Mouse (Mus musculus) thymus, postnatal 14 days (tissue): ENCODE results near the gene Ust.
A peak's percentile ranks its signal among the peaks of the same experiment; 100 is the strongest.
"Not testable (repeated sequence)": the region's sequence is repeated elsewhere in the genome, so short reads cannot be mapped to it uniquely, and the experiment has no call there.

ENCODE experiments used
- DNase-seq: peaks from one replicate; pipeline ENCODE4 v3.0.0; 2021

The Ust gene

DNA sequence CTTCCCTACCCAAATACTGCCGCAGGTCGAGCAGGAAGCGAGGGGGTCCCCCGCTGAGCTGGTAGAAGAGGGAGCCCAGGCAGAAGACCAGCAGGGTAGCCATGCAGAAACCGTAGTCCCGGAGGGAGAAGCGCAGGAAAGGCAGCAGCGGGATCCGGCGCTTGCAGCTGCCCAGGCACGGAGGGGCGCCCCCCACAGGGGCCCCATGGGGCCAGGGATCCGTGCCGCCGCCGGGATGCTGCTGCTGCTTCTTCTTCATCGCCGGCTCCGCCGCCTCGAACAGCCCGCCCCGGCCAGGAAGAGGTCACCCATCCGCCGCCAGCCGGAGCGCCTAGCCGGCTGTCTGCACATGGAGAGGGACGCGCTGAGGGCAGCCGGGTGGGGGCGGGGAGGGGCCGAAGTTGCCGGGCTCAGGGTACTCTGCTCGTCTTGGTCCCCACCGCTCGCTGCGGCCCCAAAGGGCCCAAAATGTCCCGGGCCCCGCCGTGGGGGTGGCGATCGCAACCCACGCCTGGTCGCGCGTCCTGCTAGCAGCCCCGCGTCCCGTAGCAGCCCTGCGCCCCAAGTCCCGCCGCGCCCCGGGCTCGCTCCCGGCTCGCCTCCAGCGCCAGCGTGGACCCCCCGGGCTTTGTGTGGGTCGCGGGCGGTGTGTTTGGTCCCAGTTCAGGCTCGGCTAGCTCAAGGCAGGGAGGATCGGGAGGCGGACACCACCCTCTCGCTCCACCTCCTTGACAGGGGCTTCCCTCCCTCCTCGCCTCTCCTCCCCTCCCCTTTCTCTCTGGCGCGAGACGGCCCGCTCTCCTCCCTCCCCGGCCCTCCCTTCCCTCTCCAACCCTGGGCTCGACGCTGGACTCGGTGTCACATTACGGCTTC, at the start of gene Ust:
TSS of gene Ust (minus strand) at position 685 of the 873 bp plus-strand sequence.
- peak; percentile 47 for DNase-seq

DNA sequence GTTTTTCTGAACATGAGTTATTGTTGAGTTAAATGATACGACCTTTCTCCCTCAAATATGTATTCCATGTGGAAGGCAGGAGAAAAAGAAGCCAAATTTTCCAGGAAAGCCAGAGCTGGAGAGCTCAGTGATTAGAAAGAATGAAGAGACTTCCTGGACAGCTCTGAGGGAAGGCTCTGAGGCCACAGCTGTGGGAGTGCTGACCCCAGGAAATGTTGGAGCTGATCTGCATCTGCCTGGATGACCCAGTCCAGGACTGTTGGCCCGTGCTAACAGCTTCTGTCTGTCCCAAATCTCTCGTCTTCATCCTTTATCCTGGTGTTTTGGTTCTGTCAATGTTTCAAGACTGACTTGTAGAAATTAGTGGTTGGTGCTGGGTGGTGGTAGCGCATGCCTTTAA, 42.7 kb upstream of the Ust start:
- no peak for DNase-seq

DNA sequence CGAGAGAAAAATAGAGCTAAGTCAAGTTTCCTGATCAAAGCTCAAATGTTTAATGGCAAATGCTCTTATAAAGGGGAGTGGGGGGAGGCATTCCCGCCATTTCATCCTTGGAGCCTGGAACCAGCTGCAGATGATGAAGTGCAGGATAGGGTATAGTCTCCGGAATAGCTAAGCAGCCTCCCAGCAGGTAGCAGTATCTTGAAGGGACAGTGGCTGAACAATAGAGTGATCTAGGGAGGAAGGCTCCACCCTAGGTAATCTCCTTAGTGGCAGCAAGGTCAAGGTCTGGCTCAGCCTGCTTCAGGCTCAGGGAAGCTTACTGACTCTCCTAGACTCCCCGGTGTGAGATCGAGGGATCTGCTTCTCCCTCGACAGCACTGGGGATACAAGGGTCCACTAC, 40.9 kb upstream of the Ust start:
- DNase-seq = not testable (repeated sequence)

DNA sequence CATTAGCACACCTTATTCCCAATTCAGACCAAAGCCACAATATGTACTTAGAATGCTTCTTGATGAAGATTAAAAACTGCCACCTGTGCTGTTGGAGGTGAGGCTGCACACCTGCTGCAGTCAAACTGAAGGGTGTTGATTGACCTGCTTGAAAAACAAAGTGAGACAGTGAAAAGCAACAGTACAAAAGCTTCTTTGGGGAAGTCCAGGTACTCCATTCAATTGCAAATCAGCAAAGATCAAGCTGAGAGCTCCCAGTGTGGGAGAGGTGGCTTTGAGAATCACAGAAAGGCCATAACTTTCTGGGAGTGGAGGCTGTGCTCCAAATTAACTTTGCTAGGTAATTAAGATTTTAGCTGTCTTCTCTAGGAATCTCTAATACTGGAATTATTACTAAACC, 33.6 kb upstream of the Ust start:
- not testable (repeated sequence) for DNase-seq

DNA sequence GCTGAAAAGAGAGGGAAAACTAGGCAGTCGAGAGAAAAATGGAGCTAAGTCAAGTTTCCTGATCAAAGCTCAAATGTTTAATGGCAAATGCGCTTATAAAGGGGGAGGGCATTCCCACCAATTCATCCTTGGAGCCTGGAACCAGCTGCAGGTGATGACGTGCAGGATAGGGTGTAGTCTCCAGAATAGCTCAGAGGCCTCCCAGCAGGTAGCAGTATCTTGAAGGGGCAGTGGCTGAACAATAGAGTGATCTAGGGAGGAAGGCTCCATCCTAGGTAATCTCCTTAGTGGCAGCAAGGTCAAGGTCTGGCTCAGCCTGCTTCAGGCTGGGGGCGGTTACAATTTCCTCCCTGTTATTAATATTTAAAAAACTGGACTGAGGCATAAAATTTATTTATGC, 33.0 kb upstream of the Ust start:
- not testable (repeated sequence) for DNase-seq

DNA sequence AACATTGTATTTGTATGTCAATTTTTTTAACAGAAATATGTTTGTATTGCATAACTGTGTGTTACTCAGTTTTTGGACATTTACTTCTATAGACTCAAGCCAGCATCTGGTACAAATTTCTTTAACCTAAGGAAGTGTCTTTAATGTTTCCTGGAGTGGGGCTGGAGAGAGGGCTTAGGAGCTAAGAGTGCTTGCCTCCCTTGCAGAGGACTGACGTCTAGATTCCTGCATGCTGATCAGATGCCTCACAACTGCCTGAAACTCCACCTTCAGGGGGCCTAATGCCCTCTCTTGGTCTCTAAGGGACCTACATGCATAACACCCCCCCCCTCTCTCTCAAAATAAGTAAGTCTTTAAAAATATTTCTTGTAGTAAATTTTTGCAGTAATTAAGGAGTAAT, 22.9 kb upstream of the Ust start:
- DNase-seq = no peak

DNA sequence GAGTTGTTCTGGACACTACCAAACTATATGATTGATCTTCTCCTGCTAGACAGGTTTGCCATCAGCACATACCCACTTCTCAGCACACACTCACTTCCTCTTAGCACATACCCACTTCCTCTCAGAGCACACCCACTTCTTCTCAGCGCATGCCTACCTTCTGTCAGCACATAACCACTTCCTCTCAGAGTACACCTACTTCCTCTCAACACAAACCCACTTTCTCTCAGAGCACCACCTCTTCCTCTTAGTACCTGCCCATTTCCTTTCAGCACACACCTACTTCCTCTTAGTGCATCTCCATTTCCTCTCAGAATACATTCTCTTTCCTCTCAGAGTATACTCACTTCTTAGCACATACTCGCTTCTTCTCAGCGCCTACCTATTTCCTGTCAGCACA, 16.8 kb upstream of the Ust start:
- DNase-seq = no peak

DNA sequence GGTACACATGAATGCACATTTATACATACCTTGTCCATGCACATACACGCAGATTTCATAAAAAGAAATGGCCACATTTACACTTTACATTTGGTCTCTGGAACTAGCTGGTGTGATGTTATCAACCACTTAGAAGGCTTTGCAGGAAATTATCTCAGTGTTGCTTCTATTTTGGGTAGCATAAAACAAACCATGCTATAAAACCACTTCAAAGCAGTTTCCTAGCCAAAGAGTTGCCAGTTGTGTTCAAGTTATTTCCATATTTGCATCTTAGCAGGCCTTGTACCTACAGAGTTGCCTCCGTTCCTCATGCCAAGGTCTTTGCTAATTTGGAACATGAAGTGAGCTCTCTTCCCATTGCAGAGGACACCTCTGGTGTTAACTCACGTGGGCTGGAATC, 13.0 kb upstream of the Ust start:
- no peak for DNase-seq

DNA sequence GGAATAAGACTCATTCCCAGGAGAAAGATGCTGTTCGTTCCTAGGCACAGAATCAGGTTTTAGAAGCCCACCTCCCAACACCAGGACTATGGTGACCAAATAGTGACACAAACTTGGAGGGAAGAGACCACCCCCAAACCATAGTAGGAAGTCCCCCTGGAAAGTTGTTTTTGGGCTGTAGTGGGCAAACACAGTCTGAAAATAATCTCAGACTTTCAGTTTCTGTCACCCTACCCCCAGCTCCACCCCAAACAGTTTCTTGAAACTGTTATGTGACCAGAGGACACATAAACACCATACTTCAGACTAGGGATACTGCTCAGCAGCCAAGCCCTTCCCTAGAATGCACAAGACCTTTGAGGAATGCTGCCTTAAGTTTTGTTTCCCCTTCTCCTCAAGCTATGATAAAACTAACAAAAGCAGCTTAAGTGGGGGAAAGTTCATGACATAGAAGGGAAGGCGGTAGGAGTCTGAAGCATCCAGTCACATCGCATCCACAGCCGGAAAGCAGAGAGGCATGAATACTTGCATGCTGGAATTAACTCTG, 12.0 kb upstream of the Ust start:
- DNase-seq = no peak

DNA sequence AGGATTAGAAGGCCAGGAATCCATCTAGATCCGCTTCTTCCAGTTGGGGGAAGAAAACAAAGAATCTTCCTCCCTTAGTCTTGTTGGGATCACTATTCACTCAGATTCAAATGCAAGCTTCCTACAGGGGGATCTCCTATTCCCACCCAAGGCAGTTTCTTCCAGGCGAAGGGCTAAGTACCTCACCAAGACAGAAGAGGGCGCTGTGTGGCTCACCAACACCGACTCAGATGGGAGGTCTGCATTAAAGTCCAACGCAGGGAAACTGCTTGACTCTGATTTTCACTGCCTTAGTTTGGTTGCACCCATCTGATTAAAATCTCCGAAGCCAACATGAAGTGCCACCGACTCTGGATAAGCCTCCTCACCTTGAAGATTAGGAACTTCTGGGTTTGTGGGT, 10.5 kb upstream of the Ust start:
- DNase-seq = no peak

DNA sequence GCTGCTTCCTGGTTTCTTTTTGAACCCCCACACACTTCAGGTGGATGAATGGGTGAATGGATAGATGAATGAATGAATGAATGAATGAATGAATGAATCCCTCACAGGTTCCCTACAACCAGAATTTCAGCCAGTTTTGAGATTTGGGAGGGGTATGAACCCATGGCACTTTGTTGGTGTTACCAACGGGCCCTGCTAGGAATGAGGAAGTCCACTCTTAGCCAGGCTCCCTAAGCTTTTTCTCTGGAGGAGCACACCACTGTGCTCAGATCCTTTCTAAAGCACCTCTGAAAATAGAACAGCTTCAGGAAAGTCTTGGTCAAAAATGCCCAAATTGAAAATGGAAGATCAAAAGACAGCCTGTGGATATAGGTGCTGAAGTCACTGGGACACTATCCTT, 6.7 kb upstream of the Ust start:
- no peak for DNase-seq

DNA sequence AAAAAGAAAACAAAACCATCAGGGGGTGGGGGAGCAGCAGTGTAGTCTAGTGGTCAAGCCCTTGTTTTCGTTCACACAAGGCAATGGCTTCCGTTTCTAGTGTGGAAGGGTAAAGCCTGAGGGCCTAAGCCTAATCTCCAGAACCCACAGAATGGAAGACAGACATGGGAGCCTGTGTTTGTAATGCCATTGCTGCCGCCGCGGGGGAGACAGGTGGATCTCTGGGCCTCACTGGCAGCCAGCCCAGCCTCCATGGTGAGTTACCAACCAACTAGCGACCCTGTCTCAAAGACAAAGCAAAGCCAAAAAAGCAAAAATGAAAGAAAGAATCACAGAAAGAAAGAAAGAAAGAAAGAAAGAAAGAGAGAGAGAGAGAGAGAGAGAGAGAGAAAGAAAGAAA, 2.9 kb upstream of the Ust start:
- DNase-seq = no peak

DNA sequence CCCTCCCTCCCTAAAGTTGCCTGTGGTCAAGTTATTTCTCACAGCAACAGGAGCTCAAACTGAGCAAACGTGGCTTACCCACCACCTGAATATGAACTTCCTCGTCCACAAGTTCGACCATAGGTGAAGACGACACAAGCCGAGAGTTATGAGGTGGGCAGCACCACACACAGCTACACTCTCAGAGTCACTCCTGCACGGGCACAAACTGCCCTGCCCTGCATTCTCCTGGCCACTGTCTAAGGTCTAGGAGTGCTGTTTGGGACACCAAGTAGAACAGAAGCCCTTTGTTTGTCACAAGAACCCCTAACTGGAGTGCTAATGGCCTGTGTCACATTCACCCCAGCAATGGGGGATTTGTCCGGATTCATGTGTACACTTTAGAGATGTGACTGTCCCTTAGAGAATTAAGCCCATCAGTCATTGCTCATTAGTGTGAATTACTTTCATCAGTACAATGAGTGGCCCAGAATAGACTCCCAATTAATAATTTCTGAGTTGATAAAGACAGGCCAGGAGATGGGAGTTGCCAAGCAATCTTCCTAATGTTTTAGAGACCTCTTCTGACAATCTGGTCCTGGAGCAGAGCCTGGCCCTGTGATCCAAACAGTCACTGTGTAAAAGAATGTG, 2.3 kb upstream of the Ust start:
- DNase-seq = no peak

DNA sequence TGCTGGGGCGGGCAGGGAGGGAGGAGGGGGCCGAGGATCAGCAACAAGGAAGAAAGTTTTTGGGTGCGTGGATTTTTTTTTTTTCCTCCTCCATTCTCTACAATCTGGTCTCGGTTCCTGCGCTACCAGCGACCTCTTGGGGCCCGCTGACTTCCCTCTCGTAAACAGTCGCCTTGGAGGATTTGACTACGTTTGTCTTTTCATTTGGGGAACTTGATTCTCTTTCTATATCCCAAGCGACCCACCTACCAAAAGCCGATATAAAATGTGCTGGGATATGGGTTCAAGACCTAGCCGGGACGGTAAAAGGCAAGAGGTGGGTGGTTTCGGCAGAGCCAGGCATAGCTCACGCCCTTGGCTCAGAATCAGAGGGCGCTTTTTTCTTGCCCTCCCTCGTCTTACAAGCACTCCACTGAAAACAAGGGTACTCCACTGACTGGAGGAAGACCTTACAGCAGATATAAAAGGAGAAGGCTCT, 428 bp upstream of the Ust start:
- peak; percentile 30 for DNase-seq

DNA sequence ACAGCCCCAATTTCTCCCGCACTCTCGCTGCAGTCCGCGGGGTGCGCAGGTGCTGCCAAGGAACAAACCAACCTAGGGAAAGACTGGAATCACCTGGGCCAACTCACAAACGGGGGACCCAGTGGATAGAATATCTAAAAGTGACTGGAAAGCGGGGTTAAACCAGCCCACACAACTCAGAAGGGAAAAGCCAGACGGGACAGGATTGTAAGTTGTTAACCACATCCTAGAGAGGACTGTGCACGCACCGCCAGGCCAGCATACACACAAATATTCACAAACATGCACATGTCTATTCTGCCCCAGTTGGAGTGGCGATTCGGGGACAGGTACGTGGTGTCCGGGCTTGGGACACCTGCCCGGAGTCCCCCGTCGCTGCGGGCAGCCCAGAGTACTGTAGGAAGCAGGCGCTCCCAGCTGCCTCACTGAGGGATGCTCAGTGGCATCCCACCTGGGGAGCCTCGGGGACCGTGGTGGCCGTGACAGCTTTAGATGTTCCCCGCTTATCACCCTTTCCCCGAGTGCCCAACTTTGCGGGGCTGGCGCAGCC, 959 bp downstream of the Ust start:
- DNase-seq = no peak

DNA sequence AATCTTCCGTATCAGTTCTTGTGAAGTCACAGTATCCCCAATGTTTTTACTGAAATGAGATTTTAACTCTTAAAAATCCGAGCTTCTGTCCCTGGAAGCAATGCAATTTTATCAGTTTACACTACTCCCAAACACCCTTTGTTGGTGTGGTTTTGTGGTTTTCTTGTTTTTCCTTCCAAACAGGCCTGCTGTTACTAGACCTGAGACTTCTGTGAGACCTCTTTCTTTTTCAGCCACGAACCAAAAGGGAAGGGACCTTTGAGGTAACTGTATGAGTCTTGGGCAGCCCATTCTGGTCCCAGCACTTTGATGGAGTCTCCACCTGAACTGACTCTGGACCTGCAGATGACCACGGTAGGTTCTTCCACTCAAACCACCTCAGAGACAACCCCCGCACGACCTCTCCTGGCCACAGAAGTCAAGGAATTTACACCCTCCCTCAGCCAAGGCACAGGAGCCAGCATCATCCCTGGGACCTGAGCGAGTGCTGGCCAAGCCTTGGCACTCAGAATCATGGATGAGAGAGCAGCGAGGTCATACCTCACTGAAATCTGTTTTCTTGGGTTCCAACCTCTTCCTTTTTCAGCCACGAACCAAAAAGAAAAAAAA, 1.6 kb downstream of the Ust start:
- DNase-seq = no peak

DNA sequence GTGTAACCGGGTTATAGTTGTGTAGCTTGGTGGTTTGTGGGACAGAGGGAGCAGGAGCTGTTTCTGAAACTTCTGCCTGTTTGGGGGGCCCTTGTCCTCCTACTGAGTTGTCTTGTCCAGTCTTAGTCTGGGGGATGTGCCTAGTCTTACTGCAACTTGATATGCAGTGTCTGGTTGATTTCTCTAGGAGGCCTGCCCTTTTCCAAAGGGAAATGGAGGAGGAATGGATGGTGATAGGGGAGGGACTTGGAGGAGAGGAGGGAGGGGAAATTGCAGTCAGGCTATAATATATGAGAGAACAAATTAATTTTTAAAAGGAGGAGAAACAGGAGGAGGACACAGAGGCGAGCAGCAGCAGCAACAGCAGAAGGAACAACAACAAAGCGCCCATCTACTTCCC, 4.9 kb downstream of the Ust start:
- DNase-seq = no peak

DNA sequence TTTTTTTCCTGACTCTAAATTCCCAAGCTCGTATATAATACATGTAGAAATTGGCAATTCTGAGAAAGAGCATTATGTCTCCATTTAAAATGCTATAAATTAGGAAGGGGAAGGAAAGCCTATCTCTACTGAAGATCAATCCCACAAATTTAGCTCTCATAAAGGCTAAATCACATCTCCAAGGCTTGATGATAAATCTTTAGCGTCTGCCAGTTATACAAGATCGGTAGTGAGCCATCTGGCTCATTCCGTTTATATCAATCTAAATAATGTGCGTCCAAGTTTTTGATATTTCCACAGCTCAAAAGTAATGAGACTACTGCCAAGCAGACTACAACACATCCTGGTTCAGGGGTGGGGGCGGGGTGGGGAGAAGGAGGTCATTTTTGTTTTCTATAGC, 6.4 kb downstream of the Ust start:
- no peak for DNase-seq

DNA sequence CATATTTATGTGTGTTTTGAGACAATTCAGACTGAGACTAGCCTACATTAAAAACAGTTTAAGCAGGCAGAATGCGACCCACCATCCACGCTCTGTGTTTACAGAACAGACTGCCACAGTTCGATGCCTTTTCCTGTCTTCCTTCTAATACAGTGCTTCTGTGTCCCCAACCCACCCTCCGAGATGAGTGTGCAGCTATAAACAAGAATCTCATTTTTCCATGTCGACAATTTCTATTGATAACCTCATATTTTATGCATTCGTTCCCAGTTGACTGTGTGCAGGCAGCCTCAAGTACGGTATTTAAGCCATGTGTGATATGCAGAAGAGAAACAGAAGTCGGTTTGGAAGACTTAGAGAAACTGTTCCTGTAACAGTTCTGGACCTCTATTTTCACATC, 6.9 kb downstream of the Ust start:
- DNase-seq = no peak

DNA sequence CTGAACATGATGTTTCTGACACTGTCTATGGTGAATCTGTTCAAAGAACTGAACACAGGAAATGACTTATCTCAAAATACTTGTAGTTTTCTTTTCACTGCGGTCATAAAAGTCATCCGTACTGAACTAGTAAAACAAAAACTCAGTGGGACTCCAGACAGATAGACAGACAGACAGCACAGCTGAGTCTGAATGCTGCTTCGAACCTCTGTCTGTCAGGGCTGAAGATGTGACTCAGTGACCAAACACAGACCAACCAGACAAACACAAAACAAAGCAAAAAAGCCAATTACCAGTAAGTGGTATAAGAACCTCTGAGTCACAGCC, 12.4 kb downstream of the Ust start:
- DNase-seq = no peak

DNA sequence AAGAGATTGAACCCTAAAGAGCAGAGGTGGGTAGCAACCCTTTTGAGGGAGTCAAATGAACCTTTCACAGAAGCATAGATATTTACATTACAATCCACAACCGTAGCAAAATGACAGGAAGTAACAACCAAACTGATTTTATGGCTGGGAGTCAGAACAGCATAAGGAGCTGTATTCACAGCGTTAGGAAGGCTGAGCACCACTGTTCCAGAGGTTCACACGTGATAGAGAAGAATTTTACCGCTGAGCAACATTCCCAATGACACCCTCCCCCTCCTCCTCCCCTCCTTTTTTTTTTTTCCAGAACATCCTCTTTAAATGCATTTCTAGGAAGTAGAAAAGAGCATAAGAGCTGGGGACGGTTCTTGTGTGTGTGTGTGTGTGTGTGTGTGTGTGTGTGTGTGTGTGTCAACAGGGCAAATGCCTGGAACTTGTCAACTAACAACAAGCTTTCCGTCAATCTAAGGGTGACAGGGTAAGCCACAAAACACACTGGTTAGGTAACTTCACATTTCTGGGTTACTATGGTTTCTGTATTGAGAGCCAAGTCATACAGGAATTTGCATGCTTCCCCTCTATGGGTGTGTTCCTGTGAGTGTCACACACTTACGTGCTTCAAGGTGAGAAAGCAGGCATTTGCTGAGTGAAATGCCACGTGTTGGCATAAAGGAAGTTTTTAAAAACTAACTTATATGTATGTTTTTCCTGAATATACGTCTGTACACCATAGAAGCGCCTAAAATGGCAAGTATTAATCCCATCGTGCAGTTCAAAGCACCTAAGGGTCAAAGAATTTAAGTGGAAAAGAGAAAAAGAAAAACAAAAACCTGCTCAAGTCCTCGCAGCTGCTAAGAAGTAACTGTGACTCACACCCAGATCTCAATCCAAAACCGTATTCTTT, 13.0 kb downstream of the Ust start:
- no peak for DNase-seq

DNA sequence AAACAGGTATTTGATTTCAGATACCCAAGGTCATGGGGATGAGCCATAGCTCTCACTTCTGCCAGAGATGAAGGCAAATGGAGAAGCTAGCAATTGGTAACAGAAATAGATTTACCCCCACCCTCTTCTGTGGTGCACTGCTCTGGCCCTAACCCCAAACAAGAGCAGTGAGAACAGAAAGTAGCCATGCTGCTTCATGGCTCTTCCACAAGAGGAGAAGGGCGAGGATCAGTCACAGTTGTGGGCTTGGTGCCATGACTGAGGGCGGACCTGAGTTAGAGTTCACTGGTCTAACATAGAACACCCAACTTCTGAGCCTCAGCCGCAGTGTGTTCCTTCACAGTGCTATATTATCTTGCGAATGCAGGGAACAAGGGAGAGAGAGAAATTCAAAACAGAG, 13.8 kb downstream of the Ust start:
- no peak for DNase-seq
